Mouse (Mus musculus) heart, embryonic 15.5 days (tissue): Measurements from ENCODE around the gene Ush2a. TPM values are rescaled to one million over a fixed set of nuclear protein-coding genes. Genes with fewer than 3 reads are reported as not detected.

Experiments
- ATAC-seq: fragments of 200-750 bp; cut with Nextera tagmentation; replicated peaks from 2 replicates; pipeline ENCODE4 v1.8.0; 2017; ENCODE audit warnings: low read depth, moderate TSS enrichment; ENCODE audit not compliant: insufficient number of reproducible peaks, insufficient read depth, low FRiP score
- H3K27ac ChIP-seq: fragments of 300-500 bp; sonication (generic); 2 replicates; pipeline ENCODE4 v1.5.1; 2015; ENCODE audit warnings: mild to moderate bottlenecking, inconsistent platforms
- H3K27me3 ChIP-seq: fragments of 300-500 bp; sonication (generic); 2 replicates; pipeline ENCODE4 v1.6.1; 2015; ENCODE audit warnings: inconsistent platforms
- H3K36me3 ChIP-seq: fragments of 300-500 bp; sonication (generic); 2 replicates; pipeline ENCODE4 v1.6.1; 2015; ENCODE audit warnings: mild to moderate bottlenecking, inconsistent platforms
- H3K4me1 ChIP-seq: fragments of 300-500 bp; sonication (generic); replicated peaks from 2 replicates; pipeline ENCODE4 v1.6.1; 2015; ENCODE audit warnings: inconsistent platforms
- H3K4me2 ChIP-seq: fragments of 300-500 bp; sonication (generic); 2 replicates; pipeline ENCODE4 v1.6.1; 2015; ENCODE audit warnings: inconsistent platforms, mild to moderate bottlenecking, moderate library complexity
- H3K4me3 ChIP-seq: fragments of 300-500 bp; sonication (generic); 2 replicates; pipeline ENCODE4 v1.5.1; 2015; ENCODE audit warnings: mild to moderate bottlenecking, inconsistent platforms
- H3K9ac ChIP-seq: fragments of 300-500 bp; sonication (generic); 2 replicates; pipeline ENCODE4 v1.6.1; 2015; ENCODE audit warnings: mild to moderate bottlenecking, inconsistent platforms
- H3K9me3 ChIP-seq: fragments of 300-500 bp; sonication (generic); replicated peaks from 2 replicates; pipeline ENCODE4 v1.6.1; 2016; ENCODE audit warnings: inconsistent platforms
- WGBS: fragments of 180-500 bp; shearing (Covaris S2); methylation state at CpG from one replicate; pipeline ENCODE4 v1.1.7; 2015; ENCODE audit warnings: mixed read lengths; 5-methylcytosine and 5-hydroxymethylcytosine counted together
- polyA plus RNA-seq: library from polyadenylated mRNA; unstranded; fragments of >200 nt; fragmentation: Nextera tagmentation; extraction: Ambion mirVana; gene quantifications from 2 replicates; pipeline ENCODE4 v1.2.1, GENCODE M21; 2015

The Ush2a gene
- polyA plus RNA-seq, 1 experiment from 2014 or later: 0.05 TPM

GRCm38 (mm10) chr1:189013587-189013921 is 751.7 kb downstream of the Ush2a start:
- no peaks in the 10 kb centered on the region for H3K36me3 ChIP-seq
- H3K4me3 ChIP-seq: no peak overlapping the region
- H3K4me2 ChIP-seq: peak overlapping the region; percentile 56
- ATAC-seq: no peak
- H3K9me3 ChIP-seq: no peaks in the 10 kb centered on the region
- WGBS: 10% methylated on average over 4 of the region's 4 CpGs
- no peak overlapping the region for H3K9ac ChIP-seq
- H3K27ac ChIP-seq: no peak overlapping the region
- H3K4me1 ChIP-seq: peaks cover 14% of the 10 kb centered on the region
- H3K27me3 ChIP-seq: peaks cover 6% of the 10 kb centered on the region
